Mouse (Mus musculus): ENCODE measurements around the gene Spats1.
"Not testable (repeated sequence)": the region's sequence is repeated elsewhere in the genome, so short reads cannot be mapped to it uniquely, and the experiment has no call there.

The Spats1 gene

DNA sequence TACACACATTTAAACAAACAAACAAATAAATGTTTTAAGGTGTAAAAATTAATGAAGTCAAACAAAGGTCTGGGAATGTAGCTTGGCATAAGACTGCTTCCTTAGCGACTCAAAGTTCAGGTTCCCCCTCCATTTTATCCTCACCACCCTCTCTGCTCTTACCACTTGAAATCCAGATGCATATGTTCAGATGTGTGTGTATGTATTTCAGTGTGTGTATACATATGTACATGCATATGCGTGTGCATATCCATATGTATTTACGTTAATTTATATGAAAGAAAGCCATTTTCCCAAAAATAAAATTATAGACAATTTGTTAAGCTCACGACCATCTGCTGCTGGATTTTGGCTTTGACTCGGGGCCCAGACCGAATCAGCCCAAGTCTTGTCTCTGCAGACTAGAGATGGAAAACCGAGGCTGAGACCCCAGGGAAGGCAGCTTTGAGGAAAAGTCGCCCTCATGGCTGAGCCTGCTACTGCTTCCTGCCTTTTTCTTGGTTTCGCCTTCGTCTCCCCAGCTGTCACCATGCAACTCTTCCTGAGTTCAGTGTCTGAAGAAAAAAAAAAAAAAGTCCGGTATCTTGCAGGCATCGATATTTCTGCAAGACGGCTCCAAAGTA, 15.4 kb upstream of the Spats1 start:
- ATAC-seq (ENCODE audit: insufficient number of reproducible peaks, low FRiP score, low TSS enrichment) = no peak

DNA sequence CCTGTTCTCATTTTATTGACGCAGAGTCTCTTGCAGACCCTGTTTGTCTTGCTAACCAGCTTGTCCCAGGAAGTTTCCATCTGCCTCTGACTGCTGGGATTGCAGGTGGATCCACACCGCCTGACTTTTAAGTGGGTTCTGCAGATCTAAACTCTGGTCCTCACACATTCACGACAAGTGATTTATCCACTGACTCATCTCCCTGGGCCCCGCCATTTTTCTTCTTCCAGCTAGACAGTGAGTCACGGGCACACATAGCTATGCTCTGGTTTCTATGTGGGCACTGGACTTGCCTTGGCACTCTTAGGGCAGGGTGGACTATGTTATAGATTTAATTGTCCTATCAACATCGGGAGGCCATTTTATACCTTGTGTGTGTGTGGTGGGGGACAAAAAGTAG, 14.5 kb upstream of the Spats1 start:
- ATAC-seq (ENCODE audit: insufficient number of reproducible peaks, low FRiP score, low TSS enrichment) = no peak

DNA sequence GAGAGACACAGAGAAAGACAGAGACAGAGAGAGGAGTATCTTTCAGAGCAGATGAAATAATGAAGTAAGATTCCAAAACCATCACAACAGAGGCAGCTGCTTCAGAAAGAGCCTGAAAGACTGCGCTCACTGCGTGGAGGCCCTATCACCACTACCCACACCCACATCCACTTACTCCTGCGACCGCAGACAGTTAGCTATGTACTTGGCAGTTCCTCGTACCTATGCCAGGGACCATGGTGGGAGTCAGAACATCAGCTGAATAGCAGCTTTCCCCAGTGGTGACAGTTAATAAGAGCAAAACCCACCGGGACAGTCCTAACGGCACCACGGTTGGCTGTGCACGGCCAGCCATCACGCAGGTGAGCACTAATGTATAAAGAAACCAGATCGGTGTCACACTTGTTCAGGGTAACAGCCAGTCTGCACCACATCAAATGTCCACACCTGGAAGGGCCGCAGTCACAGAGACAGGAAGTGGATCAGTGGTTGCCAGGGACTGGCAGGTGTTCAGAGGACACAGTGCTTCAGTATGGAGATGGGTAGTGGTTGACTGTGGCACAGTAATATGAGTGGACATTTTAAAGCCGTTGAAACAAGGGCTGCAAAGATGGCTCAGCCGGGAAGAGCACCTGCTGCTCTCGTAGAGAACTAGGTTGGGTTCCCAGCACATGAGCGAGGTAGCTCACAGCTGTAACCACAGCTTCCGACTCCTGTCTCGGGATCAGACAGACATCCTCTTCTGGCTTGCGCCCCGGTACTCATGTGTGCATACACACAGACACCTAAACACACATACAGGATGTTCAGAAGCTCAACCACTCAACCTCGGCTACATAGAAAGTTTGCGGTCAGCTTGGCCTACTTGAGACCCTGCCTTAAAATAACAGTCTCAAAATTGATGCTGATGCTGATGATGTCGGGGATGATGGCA, 13.4 kb upstream of the Spats1 start:
- ATAC-seq (ENCODE audit: insufficient number of reproducible peaks, low FRiP score, low TSS enrichment) = no peak

DNA sequence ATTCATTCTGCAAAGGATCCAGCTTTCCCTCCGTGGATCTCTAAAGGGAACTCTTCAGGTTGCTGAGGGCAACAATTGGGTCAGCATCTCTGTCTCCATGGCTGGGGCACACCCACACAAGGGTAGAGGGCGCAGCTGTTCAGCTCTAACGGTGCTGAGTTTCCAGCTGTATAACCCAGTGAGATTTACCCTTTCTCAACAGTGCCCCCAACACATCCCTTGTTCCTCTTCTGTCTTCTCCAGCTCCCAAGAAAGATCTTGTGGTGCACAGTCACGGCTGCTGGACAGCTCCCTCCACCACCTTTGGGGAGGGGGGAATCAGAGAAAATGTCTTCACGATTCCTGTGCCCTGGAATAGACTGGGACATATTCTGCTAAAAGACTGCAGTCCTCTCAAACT, 12.0 kb upstream of the Spats1 start:
- ATAC-seq (ENCODE audit: insufficient number of reproducible peaks, low FRiP score, low TSS enrichment) = no peak

DNA sequence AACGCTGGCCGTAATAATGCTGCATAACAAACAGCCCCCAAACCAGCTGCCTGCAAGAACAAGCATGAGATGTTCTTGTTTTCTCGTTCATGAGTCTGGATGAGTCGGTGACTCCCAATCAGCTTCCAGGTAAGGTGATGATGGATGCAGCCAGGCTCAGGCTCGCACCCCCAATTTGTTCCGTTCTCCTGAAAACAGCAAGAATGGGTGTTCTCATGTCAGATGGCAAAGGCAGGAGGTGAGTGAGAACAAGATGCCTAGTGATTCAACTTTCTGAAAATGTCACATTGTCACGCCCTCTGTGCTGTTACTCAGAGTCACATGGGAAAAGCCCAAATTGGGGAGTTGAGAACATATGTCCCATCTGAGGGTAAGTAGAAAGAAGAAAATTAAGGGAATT, 10.4 kb upstream of the Spats1 start:
- ATAC-seq (ENCODE audit: insufficient number of reproducible peaks, low FRiP score, low TSS enrichment) = no peak

DNA sequence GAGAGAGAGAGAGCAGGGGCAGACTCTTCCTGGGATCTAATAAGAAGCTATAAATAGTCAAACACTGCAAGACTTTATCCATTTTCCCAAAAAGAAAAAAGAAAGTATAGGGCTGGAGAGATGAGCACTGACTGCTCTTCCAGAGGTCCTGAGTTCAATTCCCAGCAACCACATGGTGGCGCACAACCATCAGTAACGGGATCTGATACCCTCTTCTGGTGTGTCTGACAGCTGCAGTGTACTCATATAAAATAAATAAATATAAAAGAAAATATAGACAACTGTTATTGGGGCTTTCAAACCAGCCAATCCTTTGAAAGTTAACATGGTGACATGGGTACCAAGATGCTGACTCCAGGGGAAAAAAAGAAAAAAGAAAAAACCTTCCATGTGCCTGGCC, 5.2 kb upstream of the Spats1 start:
- no peak for ATAC-seq (ENCODE audit: insufficient number of reproducible peaks, low FRiP score, low TSS enrichment)

DNA sequence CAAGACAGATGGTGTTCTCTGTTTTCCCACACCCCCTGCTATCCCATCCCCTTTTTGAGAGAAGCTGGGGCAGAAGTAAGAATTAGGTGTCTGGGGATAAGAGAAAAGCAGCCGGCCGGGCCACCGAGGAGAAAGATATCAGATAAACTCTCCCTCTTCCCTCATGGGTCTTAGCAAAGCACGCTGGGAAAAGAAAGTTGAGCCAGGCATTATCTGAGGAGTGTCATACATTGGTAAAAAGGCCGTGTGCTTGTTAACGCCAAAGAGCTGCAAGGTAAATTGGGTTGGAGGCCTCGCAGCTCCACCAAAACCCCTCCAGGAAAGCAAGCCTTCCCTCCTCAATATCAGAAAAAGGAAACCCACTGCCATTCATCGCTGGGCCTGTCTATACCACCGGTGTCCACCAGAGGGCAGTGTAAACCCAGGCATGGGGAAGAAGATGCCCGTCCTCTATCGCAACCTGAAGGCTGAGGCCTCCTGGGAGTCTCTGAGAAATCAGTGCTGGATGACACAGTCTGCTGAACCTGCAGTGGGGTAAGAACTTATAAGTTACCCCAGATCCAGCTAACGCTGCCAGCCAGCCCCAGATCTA, 3.1 kb upstream of the Spats1 start:
- ATAC-seq (ENCODE audit: insufficient number of reproducible peaks, low FRiP score, low TSS enrichment) = peak; percentile 53

DNA sequence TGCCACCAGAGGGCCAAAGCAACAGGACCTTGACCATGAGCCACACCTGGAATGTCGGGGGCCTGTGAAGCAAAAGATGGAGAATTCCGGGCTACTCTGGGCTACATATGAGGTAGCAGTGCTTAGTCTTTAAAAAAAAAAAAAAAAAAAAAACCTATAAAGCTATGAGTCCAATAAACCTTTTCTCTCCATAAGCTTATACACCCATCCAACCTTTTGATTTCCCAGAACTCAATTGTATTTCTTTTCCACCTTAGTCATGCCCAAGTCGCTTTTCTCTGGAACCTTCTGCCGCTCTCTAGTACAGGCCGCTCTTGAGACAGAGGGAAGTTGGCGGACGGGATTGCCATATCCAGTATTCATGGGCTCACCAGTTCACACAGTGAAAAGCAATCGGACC, 1.1 kb downstream of the Spats1 start:
- no peak for ATAC-seq (ENCODE audit: insufficient number of reproducible peaks, low FRiP score, low TSS enrichment)

DNA sequence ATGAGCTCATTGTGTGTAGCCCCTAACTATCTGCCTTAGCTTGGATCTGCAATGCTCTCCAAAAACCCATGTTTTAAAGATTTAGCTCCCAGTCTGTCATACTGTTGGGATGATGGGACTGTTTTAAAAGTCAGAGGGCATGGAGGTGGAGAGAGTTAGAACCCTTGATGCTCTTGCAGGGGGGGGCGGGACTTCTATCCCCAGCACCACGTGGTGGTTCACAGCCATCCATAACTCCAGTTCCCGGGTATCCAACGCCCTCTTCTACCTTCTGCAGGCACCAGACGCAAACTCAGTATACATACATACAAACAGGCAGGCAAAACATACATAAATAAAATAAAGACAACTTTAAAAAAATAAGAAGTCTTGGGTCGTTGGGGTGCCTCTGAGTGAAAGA, 1.5 kb downstream of the Spats1 start:
- ATAC-seq (ENCODE audit: insufficient number of reproducible peaks, low FRiP score, low TSS enrichment) = no peak

DNA sequence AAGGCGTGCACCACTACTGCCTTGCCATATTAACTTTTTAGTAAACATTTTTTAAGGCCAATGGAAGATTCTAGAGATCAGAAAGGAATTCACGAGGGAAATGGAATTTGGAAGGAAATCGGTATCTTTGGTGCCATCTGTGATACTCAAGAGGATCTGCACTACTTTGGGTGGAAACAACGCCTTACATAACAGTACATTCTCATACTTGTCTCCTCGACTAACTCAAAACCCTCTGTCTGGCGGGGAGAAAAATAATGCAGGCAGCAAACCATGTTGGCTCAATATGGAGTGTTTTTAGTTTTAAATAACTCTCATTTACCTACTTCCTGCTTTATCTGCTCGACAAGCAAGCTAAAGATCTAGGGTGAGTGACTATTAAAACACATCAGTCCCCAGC, 4.5 kb downstream of the Spats1 start:
- no peak for ATAC-seq (ENCODE audit: insufficient number of reproducible peaks, low FRiP score, low TSS enrichment)

DNA sequence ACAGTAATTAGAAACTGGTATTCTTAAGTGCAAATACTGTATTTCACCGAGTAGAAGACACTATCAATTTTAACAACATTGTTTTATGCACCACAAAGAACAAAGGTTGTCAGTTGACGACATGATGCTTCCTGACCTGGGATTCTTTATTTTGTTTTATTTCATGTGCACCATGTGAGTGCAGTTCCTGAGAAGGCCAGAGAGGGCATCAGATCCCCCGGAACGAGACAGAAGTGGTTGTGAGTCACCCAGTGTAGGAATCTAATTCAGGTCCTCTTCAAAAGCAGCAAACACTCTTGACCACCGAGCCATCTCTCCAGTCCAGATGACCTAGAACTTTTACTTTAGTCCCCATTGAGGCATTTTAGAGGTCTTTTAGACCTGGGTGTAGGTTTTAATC, 6.9 kb downstream of the Spats1 start:
- no peak for ATAC-seq (ENCODE audit: insufficient number of reproducible peaks, low FRiP score, low TSS enrichment)

DNA sequence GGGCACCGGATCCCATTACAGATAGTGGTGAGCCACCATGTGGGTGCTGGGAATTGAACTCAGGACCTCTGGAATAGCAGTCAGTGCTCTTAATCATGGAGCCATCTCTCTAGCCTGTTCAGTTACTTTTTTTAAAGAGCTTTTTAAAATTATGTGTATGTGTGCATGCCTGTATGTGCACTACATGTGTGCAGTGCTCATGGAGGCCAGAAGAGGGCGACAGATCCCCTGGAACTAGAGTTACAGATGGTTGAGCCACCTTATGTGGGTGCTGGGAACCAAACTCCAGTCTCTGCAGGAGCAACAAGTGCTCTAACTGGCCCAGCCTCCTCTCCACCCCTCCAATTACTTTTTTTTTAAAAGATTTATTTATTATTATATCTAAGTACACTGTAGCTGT, 8.5 kb downstream of the Spats1 start:
- ATAC-seq (ENCODE audit: insufficient number of reproducible peaks, low FRiP score, low TSS enrichment) = no peak

DNA sequence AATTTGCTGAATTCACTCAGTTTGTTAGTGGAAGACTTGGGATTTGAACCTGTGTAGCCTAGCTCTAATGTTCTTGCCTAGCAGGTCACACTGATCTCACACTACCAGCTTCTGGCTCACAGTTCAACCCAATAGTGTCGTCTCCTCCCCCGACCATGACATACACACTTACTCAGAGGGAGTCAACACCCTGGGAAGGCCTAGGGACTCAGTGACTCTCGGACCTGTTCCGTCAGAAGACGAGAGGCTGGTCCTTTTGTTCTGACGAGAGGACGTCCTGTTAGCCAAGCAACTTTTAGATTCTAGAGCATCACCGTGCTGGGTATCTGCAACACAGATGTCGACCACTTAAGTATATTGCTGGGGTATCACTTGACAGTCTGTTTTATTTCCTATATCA, 11.0 kb downstream of the Spats1 start:
- no peak for ATAC-seq (ENCODE audit: insufficient number of reproducible peaks, low FRiP score, low TSS enrichment)

DNA sequence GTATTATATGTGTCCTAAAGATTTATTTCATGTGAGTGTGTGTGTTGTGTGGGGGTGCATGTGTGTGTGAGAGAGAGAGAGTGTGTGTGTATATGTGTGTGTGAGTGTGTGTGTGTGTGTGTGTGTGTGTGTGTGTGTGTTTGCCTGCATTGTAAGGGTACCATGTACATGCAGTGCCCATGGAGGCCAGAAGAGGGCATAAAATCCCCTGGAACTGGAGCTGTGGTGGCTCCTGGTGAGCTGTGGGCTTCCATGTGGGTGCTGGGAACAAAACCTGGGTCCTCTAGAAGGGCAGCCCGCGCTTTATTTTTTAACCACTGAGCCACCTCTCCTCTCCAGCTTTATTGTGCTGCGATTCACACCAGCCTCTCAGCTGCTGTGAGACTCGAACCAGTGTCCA, 12.7 kb downstream of the Spats1 start:
- no peak for ATAC-seq (ENCODE audit: insufficient number of reproducible peaks, low FRiP score, low TSS enrichment)

DNA sequence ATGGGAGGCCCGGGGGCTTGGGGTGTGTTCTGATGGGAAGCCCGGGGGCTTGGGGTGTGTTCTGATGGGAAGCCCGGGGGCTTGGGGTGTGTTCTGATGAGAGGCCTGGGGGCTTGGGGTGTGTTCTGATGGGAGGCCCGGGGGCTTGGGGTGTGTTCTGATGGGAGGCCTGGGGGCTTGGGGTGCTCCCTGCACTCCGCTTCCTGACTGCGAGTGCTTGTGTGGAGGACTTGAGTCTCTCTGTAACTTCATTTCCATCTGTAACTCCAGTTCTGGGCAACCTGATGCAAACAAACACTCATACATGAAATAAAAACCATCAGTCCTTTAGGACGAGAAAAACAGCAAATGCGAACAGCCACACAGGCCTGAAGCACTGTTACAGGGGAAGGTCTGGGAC, 16.2 kb downstream of the Spats1 start:
- ATAC-seq (ENCODE audit: insufficient number of reproducible peaks, low FRiP score, low TSS enrichment) = no peak

DNA sequence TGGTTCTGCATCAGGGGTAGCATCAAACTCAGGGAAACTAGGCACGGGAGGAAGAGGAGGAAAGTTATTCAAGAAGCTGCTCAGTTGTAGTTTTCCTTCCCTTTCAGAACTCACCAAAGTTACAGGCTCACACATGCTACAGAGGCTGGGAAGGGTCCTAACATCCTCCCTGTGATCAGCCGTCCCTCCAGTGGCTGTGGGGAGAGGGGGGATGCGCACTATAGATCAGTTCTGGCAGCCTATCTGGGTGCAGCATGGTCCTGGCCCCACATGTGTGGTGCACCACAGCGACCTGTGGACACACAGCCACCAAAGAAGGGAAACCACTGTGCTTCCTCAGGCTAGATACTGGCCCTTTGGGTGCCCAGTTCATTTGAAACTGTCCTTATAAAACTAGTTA, 16.7 kb downstream of the Spats1 start:
- ATAC-seq (ENCODE audit: insufficient number of reproducible peaks, low FRiP score, low TSS enrichment) = no peak

DNA sequence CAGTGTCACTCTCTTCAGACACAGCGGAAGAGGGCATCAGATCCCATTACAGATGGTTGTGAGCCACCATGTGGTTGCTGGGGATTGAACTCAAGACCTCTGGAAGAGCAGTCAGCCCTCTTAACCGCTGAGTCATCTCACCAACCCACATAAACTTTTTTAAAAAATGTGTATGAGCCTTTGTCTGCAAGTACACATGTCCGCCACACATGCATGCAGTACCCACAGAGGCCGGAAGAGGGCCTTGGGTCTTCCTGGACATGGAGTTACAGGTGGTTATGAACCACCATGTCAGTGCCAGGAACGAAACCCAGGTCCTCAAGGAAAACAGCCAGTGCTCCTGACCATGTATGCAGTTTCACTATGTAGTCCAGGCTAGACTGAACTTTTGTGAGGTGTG, 17.7 kb downstream of the Spats1 start:
- ATAC-seq (ENCODE audit: insufficient number of reproducible peaks, low FRiP score, low TSS enrichment) = no peak

DNA sequence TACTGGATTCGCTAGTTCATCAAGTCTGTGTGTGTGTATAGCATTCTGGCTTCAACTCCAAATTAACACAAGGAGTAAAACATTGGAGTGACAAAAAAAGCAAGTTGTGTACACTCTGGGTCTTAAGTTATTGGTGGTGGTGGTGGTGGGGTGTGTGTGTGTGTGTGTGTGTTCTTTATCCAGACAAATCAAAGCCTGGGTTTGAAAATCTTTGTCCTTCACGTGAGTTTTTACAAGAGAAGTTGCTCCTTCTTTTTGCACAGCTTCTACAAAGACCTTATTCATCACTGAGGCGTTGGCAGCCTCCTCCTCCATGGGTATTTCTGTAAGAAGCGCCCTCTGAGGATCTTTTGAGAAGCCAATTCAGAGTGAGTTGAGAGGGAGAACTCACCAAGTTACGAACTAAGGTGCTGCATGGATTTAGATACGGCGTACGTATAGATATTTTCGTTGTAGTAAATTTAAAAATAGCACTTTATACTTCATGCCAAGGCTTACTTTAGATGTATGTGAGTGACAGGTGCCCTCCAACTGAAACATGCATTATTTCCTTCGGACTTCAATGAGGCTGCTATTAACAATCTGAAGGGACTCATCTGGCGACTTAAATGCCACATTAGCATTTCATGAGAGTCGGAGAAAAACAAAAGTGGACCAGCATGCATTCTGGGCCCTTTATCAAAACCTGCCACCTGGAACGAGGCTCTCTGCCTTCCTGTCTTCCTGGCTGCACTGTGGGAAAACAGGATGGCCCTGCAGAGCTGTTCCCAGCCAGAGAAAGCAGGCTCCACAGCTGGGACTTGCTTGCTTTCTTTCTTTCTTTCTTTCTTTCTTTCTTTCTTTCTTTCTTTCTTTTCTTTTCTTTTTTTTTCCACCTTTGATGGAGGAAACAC, 18.7 kb downstream of the Spats1 start:
- no peak for ATAC-seq (ENCODE audit: insufficient number of reproducible peaks, low FRiP score, low TSS enrichment)

DNA sequence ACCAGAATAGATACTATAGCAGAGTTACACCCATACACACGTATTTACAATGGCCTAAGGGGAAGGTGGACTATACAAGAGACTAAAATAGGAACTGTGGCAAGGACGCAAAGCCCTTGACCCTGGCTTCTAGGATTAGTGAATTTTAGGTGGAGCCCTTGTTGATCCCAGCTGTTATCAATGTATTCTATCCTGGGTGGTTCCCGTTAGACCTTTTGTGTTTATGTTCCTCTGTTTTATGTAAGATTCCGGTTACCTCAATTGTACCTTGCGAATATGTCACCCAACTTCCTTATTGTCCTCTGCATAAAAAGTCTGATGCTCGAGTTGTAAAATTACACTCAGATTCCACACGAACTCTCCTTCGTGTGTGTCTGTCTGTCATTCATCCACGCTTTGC, 19.4 kb downstream of the Spats1 start:
- not testable (repeated sequence) for ATAC-seq (ENCODE audit: insufficient number of reproducible peaks, low FRiP score, low TSS enrichment)

DNA sequence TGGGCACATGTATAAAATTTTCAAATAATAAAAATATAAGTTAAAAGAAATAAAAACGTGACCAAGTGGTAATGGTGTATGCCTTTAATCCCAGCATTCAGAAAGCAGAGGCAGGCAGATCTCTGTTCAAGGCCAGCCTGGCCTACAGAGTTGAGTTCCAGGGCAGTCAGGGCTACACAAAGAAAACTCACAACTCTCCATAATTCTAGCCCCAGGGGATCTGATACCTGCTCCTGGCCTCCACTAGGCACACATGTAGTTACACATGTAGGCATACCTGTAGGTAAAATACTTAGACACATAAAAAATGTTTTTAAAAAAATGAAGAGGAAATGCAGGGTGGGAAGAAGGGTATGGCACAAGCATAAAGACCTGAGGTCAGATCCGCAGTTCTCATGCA, 20.4 kb downstream of the Spats1 start:
- no peak for ATAC-seq (ENCODE audit: insufficient number of reproducible peaks, low FRiP score, low TSS enrichment)

DNA sequence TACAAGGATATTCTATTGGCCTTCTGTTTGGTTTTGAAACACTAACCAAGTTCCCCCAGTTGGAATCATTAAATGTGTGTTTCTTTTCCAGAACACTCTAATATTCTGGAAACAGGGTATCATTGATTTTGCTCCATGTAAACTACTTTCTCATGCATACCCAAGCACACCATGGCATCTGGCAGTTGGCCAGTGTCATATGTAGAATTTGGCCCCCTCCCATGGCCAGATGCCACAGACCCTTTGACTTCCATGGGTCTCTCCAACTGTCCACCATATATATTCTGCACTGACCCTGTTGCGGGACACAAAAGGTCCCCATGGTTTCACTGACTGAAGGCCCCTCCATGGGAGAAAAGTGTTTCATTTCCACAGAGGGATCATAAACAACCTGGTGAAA, 22.9 kb downstream of the Spats1 start:
- no peak for ATAC-seq (ENCODE audit: insufficient number of reproducible peaks, low FRiP score, low TSS enrichment)
